Mouse (Mus musculus) myocyte (in vitro differentiated cells): Measurements from ENCODE around the gene Glipr1l2. TPM values are rescaled to one million over a fixed set of nuclear protein-coding genes. Genes with fewer than 3 reads are reported as not detected.

Experiments
- H3K27me3 ChIP-seq: one replicate; pipeline ENCODE4 v1.6.1; 2011; ENCODE audit not compliant: control insufficient read depth, insufficient read depth, insufficient read length
- H3K36me3 ChIP-seq: one replicate; pipeline ENCODE4 v1.6.1; 2011; ENCODE audit not compliant: control insufficient read depth, insufficient read depth
- H3K4me2 ChIP-seq: one replicate; pipeline ENCODE4 v1.6.1; 2011; ENCODE audit warnings: low read depth, control low read depth
- H3K4me3 ChIP-seq: one replicate; pipeline ENCODE4 v1.5.1; 2011; ENCODE audit warnings: mild to moderate bottlenecking, control low read depth, moderate library complexity
- H3K79me2 ChIP-seq: one replicate; pipeline ENCODE4 v1.6.1; 2011; ENCODE audit not compliant: control insufficient read depth, insufficient read depth
- H3ac ChIP-seq: one replicate; pipeline ENCODE4 v1.6.1; 2011; ENCODE audit not compliant: control insufficient read depth, insufficient read length
- CEBPB ChIP-seq: IDR thresholded peaks from 2 replicates; pipeline ENCODE4 v1.6.1; 2011; ENCODE audit warnings: mild to moderate bottlenecking, moderate library complexity; ENCODE audit not compliant: poor library complexity, insufficient read depth, severe bottlenecking
- E2F4 ChIP-seq: IDR thresholded peaks from one replicate; pipeline ENCODE4 v1.6.1; 2011; ENCODE audit warnings: mild to moderate bottlenecking, control low read depth, moderate library complexity; ENCODE audit not compliant: insufficient read depth
- MAX ChIP-seq: IDR thresholded peaks from one replicate; pipeline ENCODE4 v1.6.1; 2011; ENCODE audit warnings: low read depth, mild to moderate bottlenecking, control low read depth
- MYOD1 ChIP-seq, 3 experiments: IDR thresholded peaks; one replicate each; pipeline ENCODE4 v1.6.1; 2011; ENCODE audit warnings: control low read depth in 2 of 3, low read depth in 2 of 3, mild to moderate bottlenecking in 2 of 3, moderate library complexity in 1 of 3; ENCODE audit not compliant: insufficient read length in 2 of 3, control insufficient read depth in 1 of 3
- MYOG ChIP-seq, 3 experiments: IDR thresholded peaks; one replicate each; pipeline ENCODE4 v1.6.1; 2011; ENCODE audit warnings: control low read depth in 2 of 3, low read depth in 2 of 3, mild to moderate bottlenecking in 2 of 3; ENCODE audit not compliant: insufficient read length in 2 of 3, control insufficient read depth in 1 of 3, insufficient read depth in 1 of 3
- POLR2A ChIP-seq: IDR thresholded peaks from one replicate; pipeline ENCODE4 v1.6.1; 2011; ENCODE audit warnings: low read depth, mild to moderate bottlenecking, control low read depth, moderate library complexity; ENCODE audit not compliant: insufficient read length
- POLR2AphosphoS2 ChIP-seq: IDR thresholded peaks from one replicate; pipeline ENCODE4 v1.6.1; 2011; ENCODE audit warnings: low read depth, control low read depth; ENCODE audit not compliant: insufficient read length
- REST ChIP-seq: IDR thresholded peaks from one replicate; pipeline ENCODE4 v1.6.1; 2011; ENCODE audit warnings: mild to moderate bottlenecking, control low read depth, moderate library complexity; ENCODE audit not compliant: insufficient read depth, insufficient read length
- SRF ChIP-seq: IDR thresholded peaks from one replicate; pipeline ENCODE4 v1.6.1; 2011; ENCODE audit warnings: low read depth; ENCODE audit not compliant: control insufficient read depth, insufficient read length
- TCF12 ChIP-seq: IDR thresholded peaks from one replicate; pipeline ENCODE4 v1.6.1; 2011; ENCODE audit warnings: mild to moderate bottlenecking, control low read depth; ENCODE audit not compliant: poor library complexity, insufficient read depth, severe bottlenecking
- TCF3 ChIP-seq: IDR thresholded peaks from one replicate; pipeline ENCODE4 v1.6.1; 2011; ENCODE audit warnings: low read depth, control low read depth; ENCODE audit not compliant: insufficient read length
- USF1 ChIP-seq: IDR thresholded peaks from one replicate; pipeline ENCODE4 v1.6.1; 2011; ENCODE audit warnings: low read depth, mild to moderate bottlenecking, control low read depth, moderate library complexity
- polyA plus RNA-seq: library from polyadenylated mRNA; unstranded; fragments of >200 nt; fragmentation: generic; extraction: Trizol; gene quantifications from one replicate; pipeline ENCODE4 v1.2.1, GENCODE M21; 2012; ENCODE audit warnings: missing spikeins

Glipr1l2 gene
- polyA plus RNA-seq, 1 experiment, result not detected

DNA sequence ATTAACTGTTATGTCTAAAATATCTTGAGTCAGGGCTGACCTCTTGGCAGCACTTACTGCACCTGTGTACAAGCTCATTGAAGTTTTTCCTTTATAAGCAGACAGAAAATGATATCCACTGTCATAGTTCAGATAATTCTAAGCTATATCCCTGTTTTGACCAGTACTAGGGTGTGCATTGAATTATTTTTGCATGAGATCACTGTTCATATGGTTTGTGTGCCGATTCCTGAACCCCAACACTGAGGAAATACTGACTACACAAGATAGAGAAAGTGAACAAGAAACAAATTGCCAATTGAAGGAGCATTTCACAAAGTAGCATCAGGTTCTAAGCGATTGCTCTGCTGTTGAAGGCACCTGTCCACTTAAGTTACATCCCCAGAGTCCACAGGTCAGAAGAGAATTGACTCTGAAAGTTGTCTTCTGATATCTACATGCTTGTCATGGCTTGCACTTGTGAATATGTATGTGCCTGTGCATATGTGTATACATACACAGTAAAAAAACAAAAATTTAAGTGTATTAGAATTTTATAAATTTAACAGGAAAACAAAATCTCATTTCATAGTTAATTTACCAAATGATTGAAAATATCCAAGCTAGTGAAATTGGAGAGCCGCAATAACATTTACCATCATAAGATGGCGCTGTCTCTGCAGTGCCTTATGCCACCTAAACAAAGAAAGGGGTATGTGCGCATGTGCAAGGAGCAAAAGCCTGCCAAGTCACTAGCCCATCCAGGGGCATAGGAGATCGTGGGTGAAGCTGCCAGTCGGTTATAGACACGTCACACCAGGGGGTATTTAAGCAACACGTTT, 55.1 kb downstream of the Glipr1l2 start:
- no peak overlapping the region for H3ac ChIP-seq
- no peak overlapping the region for H3K4me3 ChIP-seq
- no peaks in the 10 kb centered on the region for H3K27me3 ChIP-seq

DNA sequence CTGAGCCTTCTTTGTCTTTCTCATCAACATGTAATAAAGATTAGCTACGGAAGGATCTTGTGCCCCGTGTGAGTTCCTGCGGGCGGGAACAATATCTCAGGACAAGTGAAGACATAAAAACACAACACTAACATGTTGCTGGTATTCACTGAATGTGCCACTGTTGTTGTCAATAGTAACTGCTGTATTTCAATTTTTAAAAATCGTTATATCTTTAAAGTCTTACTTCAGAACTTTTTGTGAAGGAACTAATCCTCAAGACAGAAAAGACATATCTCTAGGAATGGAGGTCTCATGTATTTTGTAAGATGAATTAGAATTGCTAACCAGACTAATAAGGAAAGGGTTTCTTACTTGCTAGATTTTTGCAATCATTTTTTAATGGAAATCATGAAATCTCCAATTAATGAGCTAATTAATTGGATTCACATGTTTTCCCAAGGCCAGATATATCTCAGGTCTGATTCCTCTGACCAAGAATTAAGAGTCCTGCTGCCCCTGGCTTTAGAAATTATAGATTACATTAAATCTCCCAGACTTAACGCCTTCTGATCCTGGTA, 55.8 kb downstream of the Glipr1l2 start:
- Histone ChIP-seq H3K4me3 (no peak overlapping the region), H3K36me3 (no peaks in the 10 kb centered on the region), H3K4me2 (peak overlapping the region; percentile 50), H3ac (no peak overlapping the region), H3K79me2 (no peaks in the 10 kb centered on the region), H3K27me3 (no peaks in the 10 kb centered on the region)
- TF ChIP-seq TCF12 (no peak), E2F4 (no peak), POLR2AphosphoS2 (no peak), POLR2A (no peak), MAX (no peak), REST (no peak), CEBPB (no peak), MYOG (IDR thresholded peaks at IDR 0.05; ENCODE audit: control insufficient read depth in 1 of 3, insufficient read depth in 1 of 3, insufficient read length in 2 of 3, low read depth in 2 of 3) (no peak), SRF (no peak), TCF3 (no peak), MYOD1 (IDR thresholded peaks at IDR 0.05; ENCODE audit: control insufficient read depth in 1 of 3, insufficient read length in 2 of 3, low read depth in 2 of 3) (no peak), USF1 (no peak)

More for the DNA sequence above, 55.1 kb downstream of the Glipr1l2 start:
- Histone ChIP-seq H3K4me2 (peak overlapping the region; percentile 50), H3K36me3 (no peaks in the 10 kb centered on the region), H3K79me2 (no peaks in the 10 kb centered on the region)
- TF ChIP-seq E2F4, result no peak
- no peak for TF ChIP-seq TCF3
- TF ChIP-seq MAX, result no peak
- TF ChIP-seq REST, result no peak
- TF ChIP-seq POLR2A, result no peak
- TF ChIP-seq SRF, result no peak
- no peak for TF ChIP-seq CEBPB
- no peak for TF ChIP-seq POLR2AphosphoS2
- TF ChIP-seq USF1, result no peak
- TF ChIP-seq MYOD1 (IDR thresholded peaks at IDR 0.05; ENCODE audit: control insufficient read depth in 1 of 3, insufficient read length in 2 of 3, low read depth in 2 of 3), result no peak

DNA sequence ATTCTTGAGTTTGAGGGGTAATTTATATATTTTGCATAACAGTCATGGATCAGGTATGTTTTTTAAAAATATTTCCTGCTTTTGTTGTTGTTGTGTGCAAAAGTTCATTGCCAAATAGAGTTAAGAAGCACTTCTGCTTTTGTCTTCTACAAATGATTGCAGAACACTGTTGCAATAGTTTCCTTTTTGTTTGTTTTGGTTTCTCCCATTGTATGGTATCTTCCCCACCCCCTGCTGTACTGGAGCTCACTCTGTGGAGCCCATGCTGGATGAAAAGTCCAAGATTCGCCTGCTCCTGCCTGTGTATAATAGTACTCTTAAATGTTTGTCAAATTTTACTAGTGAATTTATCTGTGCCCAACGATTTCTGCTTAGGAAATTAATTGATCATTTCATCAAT, 56.7 kb downstream of the Glipr1l2 start:
- no peak overlapping the region for H3K4me3 ChIP-seq
- no peak overlapping the region for H3ac ChIP-seq
- no peaks in the 10 kb centered on the region for H3K27me3 ChIP-seq
- H3K4me2 ChIP-seq, result no peak overlapping the region
- no peaks in the 10 kb centered on the region for H3K36me3 ChIP-seq
- H3K79me2 ChIP-seq, result no peaks in the 10 kb centered on the region
- no peak for TF ChIP-seq REST
- no peak for TF ChIP-seq TCF12
- no peak for TF ChIP-seq USF1
- TF ChIP-seq MYOD1 (IDR thresholded peaks at IDR 0.05; ENCODE audit: control insufficient read depth in 1 of 3, insufficient read length in 2 of 3, low read depth in 2 of 3), result no peak

Other genes with a start within 250 kb of the Glipr1l2 start
- 10.5 TPM for gene Krr1, start 110.7 kb upstream of the Glipr1l2 start, polyA plus RNA-seq
- gene Glipr1, start 80.7 kb upstream of the Glipr1l2 start, polyA plus RNA-seq, result 2.5 TPM
- gene Glipr1l1, start 23.2 kb upstream of the Glipr1l2 start, polyA plus RNA-seq, result not detected
- gene Glipr1l3, start 77.0 kb downstream of the Glipr1l2 start, polyA plus RNA-seq, result not detected
- 0.04 TPM for gene Caps2, start 80.3 kb downstream of the Glipr1l2 start, polyA plus RNA-seq
- 0.48 TPM for gene Kcnc2, start 187.8 kb downstream of the Glipr1l2 start, polyA plus RNA-seq